Mouse (Mus musculus) hindbrain, embryonic 11.5 days (tissue): Measurements from ENCODE around the gene Gm13277. TPM values are rescaled to one million over a fixed set of nuclear protein-coding genes. Genes with fewer than 3 reads are reported as not detected.
"Not testable (repeated sequence)": the region's sequence is repeated elsewhere in the genome, so short reads cannot be mapped to it uniquely, and the experiment has no call there.

Experiments
- ATAC-seq: fragments of 200-750 bp; cut with Nextera tagmentation; 2 replicates; pipeline ENCODE4 v1.8.0; 2017; ENCODE audit warnings: mild to moderate bottlenecking, moderate TSS enrichment, moderate library complexity; ENCODE audit not compliant: low FRiP score
- DNase-seq: peaks from one replicate; pipeline ENCODE4 v3.0.0-alpha.2; 2015; ENCODE audit warnings: low spot score
- H3K27ac ChIP-seq: fragments of 300-500 bp; sonication (generic); 2 replicates; pipeline ENCODE4 v1.5.1; 2014; ENCODE audit warnings: mild to moderate bottlenecking, low read depth, low read length
- H3K27me3 ChIP-seq: fragments of 300-500 bp; sonication (generic); 2 replicates; pipeline ENCODE4 v1.6.1; 2014; ENCODE audit warnings: mild to moderate bottlenecking, low read length, moderate library complexity, mixed read lengths; ENCODE audit not compliant: control insufficient read depth, insufficient read depth
- H3K36me3 ChIP-seq: fragments of 300-500 bp; sonication (generic); 2 replicates; pipeline ENCODE4 v1.6.1; 2014; ENCODE audit warnings: mild to moderate bottlenecking, low read length, moderate library complexity, mixed read lengths; ENCODE audit not compliant: control insufficient read depth, insufficient read depth
- H3K4me1 ChIP-seq: fragments of 300-500 bp; sonication (generic); replicated peaks from 2 replicates; pipeline ENCODE4 v1.6.1; 2014; ENCODE audit warnings: low read length, mixed read lengths; ENCODE audit not compliant: control insufficient read depth, insufficient read depth
- H3K4me2 ChIP-seq: fragments of 300-500 bp; sonication (generic); replicated peaks from 2 replicates; pipeline ENCODE4 v1.6.1; 2014; ENCODE audit warnings: mild to moderate bottlenecking, low read depth, low read length
- H3K4me3 ChIP-seq: fragments of 300-500 bp; sonication (generic); 2 replicates; pipeline ENCODE4 v1.5.1; 2014; ENCODE audit warnings: low read depth, low read length
- H3K9ac ChIP-seq: fragments of 300-500 bp; sonication (generic); 2 replicates; pipeline ENCODE4 v1.6.1; 2014; ENCODE audit warnings: low read depth, low read length
- H3K9me3 ChIP-seq: fragments of 300-500 bp; sonication (generic); 2 replicates; pipeline ENCODE4 v1.6.1; 2016; ENCODE audit warnings: low read length; ENCODE audit not compliant: control insufficient read depth
- WGBS: fragments of 180-500 bp; shearing (Covaris S2); extraction: QIAGEN DNeasy Blood & Tissue Kit; methylation state at CpG from one replicate; pipeline ENCODE4 v1.1.7; 2014; 5-methylcytosine and 5-hydroxymethylcytosine counted together
- polyA plus RNA-seq: library from polyadenylated mRNA; unstranded; fragments of >200 nt; fragmentation: Nextera tagmentation; extraction: Ambion mirVana; gene quantifications from 2 replicates; pipeline ENCODE4 v1.2.1, GENCODE M21; 2014

Gm13277 gene
- polyA plus RNA-seq, 1 experiment from 2014 or later: not detected

- not testable (repeated sequence) for H3K27ac ChIP-seq, H3K27me3 ChIP-seq, ATAC-seq, H3K4me1 ChIP-seq, H3K4me3 ChIP-seq, H3K36me3 ChIP-seq, H3K9me3 ChIP-seq, H3K9ac ChIP-seq, DNase-seq, H3K4me2 ChIP-seq
- no CpG with 5 or more reads among the region's 29 CpGs for WGBS
These were observed 14.5 kb downstream of the Gm13277 start, which contains the start of gene Gm13287 for GRCm38 (mm10) chr4:88802954-88803353. Gm13287 (plus strand) TSS chr4:88803254.

- H3K4me3 ChIP-seq, H3K4me1 ChIP-seq, ATAC-seq: not testable (repeated sequence)
These were observed 16.8 kb downstream of the Gm13277 start, which contains the start of gene Gm13288 for GRCm38 (mm10) chr4:88805231-88805630. Gm13288 (plus strand) TSS chr4:88805531.

GRCm38 (mm10) chr4:88805761-88806160 is 17.3 kb downstream of the Gm13277 start:
- H3K36me3 ChIP-seq, H3K4me3 ChIP-seq, H3K27ac ChIP-seq, H3K27me3 ChIP-seq, ATAC-seq, DNase-seq, H3K4me1 ChIP-seq, H3K4me2 ChIP-seq, H3K9ac ChIP-seq, H3K9me3 ChIP-seq: not testable (repeated sequence)
- WGBS: 0% methylated on average over 6 of the region's 34 CpGs

More at GRCm38 (mm10) chr4:88805231-88805630, 16.8 kb downstream of the Gm13277 start, which contains the start of gene Gm13288:
- DNase-seq, H3K36me3 ChIP-seq, H3K27me3 ChIP-seq, H3K27ac ChIP-seq, H3K9ac ChIP-seq, H3K4me2 ChIP-seq, H3K9me3 ChIP-seq: not testable (repeated sequence)
- WGBS: no CpG with 5 or more reads among the region's 8 CpGs

GRCm38 (mm10) chr4:88815928-88816327 is 27.5 kb downstream of the Gm13277 start, which contains the start of gene Ifna7:
Ifna7 (plus strand) TSS chr4:88816228.
- H3K27me3 ChIP-seq: no peaks in the 10 kb centered on the region

GRCm38 (mm10) chr4:88819659-88820058 is 31.2 kb downstream of the Gm13277 start, which contains the start of gene Ifna11:
Ifna11 (plus strand) TSS chr4:88819959.
- no peak within 1 kb of the TSS for H3K27ac ChIP-seq
- DNase-seq (no peak), ATAC-seq (no peak)
- 81% methylated on average over 1 of the region's 1 CpGs for WGBS
- H3K4me2 ChIP-seq: no peak within 1 kb of the TSS
- H3K9ac ChIP-seq: no peak within 1 kb of the TSS
- no peak within 1 kb of the TSS for H3K4me3 ChIP-seq
- H3K4me1 ChIP-seq: no peaks in the 10 kb centered on the region
- no peaks in the 10 kb centered on the region for H3K9me3 ChIP-seq
- H3K36me3 ChIP-seq: no peaks in the 10 kb centered on the region
- H3K27me3 ChIP-seq: no peaks in the 10 kb centered on the region

More at GRCm38 (mm10) chr4:88815928-88816327, 27.5 kb downstream of the Gm13277 start, which contains the start of gene Ifna7:
- DNase-seq (no peak), ATAC-seq (no peak)
- Histone ChIP-seq H3K4me1 (no peaks in the 10 kb centered on the region), H3K9ac (no peak within 1 kb of the TSS), H3K27ac (no peak within 1 kb of the TSS), H3K36me3 (no peaks in the 10 kb centered on the region), H3K9me3 (no peaks in the 10 kb centered on the region), H3K4me3 (no peak within 1 kb of the TSS), H3K4me2 (no peak within 1 kb of the TSS)
- WGBS: 75% methylated on average over 3 of the region's 3 CpGs

- no peak overlapping the region for H3K9ac ChIP-seq
- H3K9me3 ChIP-seq: no peaks in the 10 kb centered on the region
- H3K27me3 ChIP-seq: no peaks in the 10 kb centered on the region
- DNase-seq: peak; percentile 27
- no peak overlapping the region for H3K4me2 ChIP-seq
- no peaks in the 10 kb centered on the region for H3K4me1 ChIP-seq
- no peaks in the 10 kb centered on the region for H3K36me3 ChIP-seq
- WGBS: 27% methylated on average over 4 of the region's 4 CpGs
- H3K27ac ChIP-seq: no peak overlapping the region
- no peak for ATAC-seq
- no peak overlapping the region for H3K4me3 ChIP-seq
These were observed 34.6 kb downstream of the Gm13277 start for GRCm38 (mm10) chr4:88822995-88823394.

GRCm38 (mm10) chr4:88827116-88827515 is 38.7 kb downstream of the Gm13277 start, which contains the start of gene Ifna6:
Ifna6 (plus strand) TSS chr4:88827416.
- not testable (repeated sequence) for DNase-seq, H3K9me3 ChIP-seq, H3K36me3 ChIP-seq, H3K9ac ChIP-seq, H3K4me1 ChIP-seq, H3K27me3 ChIP-seq, H3K4me3 ChIP-seq, H3K27ac ChIP-seq, ATAC-seq, H3K4me2 ChIP-seq

GRCm38 (mm10) chr4:88830523-88830922 is 42.1 kb downstream of the Gm13277 start:
- no peak for ATAC-seq
- 35% methylated on average over 4 of the region's 4 CpGs for WGBS

GRCm38 (mm10) chr4:88835225-88835624 is 46.8 kb downstream of the Gm13277 start, which contains the start of gene Ifna5:
Ifna5 (plus strand) TSS chr4:88835525.
- H3K4me3 ChIP-seq, H3K4me2 ChIP-seq, H3K4me1 ChIP-seq, H3K9ac ChIP-seq, ATAC-seq, H3K9me3 ChIP-seq, H3K27ac ChIP-seq, DNase-seq, H3K36me3 ChIP-seq, H3K27me3 ChIP-seq: not testable (repeated sequence)
- WGBS: 93% methylated on average over 1 of the region's 1 CpGs

More at GRCm38 (mm10) chr4:88830523-88830922, 42.1 kb downstream of the Gm13277 start:
- Histone ChIP-seq H3K4me2 (no peak overlapping the region), H3K4me1 (no peaks in the 10 kb centered on the region), H3K27ac (no peak overlapping the region), H3K36me3 (no peaks in the 10 kb centered on the region), H3K9ac (no peak overlapping the region), H3K27me3 (no peaks in the 10 kb centered on the region), H3K9me3 (no peaks in the 10 kb centered on the region), H3K4me3 (no peak overlapping the region)
- DNase-seq: peak; percentile 53
